In the genomic region with DNA sequence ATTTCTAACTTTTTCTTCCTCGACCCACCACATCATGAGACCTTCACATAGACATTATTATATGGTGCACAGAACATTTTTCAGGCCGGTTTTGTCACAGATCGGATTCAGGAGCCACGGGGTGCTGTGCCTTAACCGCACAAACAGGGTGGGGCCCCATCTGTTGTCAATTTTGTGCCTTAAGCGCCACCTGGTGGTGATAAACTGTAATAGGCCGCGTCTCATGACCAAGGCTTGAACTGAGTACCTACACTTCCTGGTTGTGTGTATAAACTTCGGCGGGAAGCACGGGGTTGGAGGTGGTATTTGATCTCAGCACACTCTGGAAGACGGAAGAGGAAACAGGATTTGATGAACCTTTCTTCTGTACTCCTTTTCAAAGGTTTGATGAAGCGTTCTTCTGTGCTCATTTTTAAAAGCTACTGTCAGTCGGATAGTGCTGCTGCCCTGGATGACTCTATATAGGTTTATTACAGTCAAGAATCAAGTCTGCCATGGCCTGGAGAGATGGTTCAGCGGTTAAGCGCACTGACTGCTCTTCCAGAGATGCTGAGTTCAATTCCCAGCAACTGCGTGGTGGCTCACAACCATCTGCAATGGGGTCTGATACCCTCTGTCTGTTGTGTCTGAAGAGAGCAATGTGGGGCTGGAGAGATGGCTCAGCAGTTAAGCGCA, we compare ENCODE assay signal across 8 mouse cellular contexts. TPM values are rescaled to one million over a fixed set of nuclear protein-coding genes. Genes with fewer than 3 reads are reported as not detected.
DNase-seq lines count a peak whose midpoint lies in the region; ATAC-seq lines count a peak whose summit lies in the region.

No protein-coding gene starts in this region.

- peak; percentile 96 for ATAC-seq in inflammation-experienced regulatory T-cells, adult 6 months
- peak; percentile 97 for ATAC-seq in megakaryocyte progenitor cell, adult 5-6 weeks (replicated peaks; ENCODE audit: poor library complexity)

- intact Hi-C loops in gastrocnemius, postnatal 14 days (cut with DNase I; ENCODE audit: low total_unique reads), result no loop called here
- intact Hi-C loops in left cerebral cortex, postnatal 10 days (cut with DNase I), result no loop called here

- peak; percentile 81 for DNase-seq in adrenal gland, adult 18-20 months (ENCODE audit: low spot score in 2 of 2)
- peak; percentile 97 for DNase-seq in embryo, embryonic 10.5 days (ENCODE audit: low spot score)
- peak; percentile 86 for DNase-seq in gastrocnemius, postnatal 14 days
- DNase-seq in left cerebral cortex, postnatal 10 days (ENCODE audit: extremely low spot score in 1 of 2, low spot score in 2 of 2), result peak; percentile 88
- peak; percentile 90 to 91 for DNase-seq in right cerebral cortex, postnatal 10 days (ENCODE audit: low spot score in 2 of 2)
- DNase-seq in urinary bladder, postnatal 36 days (ENCODE audit: low spot score in 2 of 2), result peak; percentile 85 to 90

RNA-seq across cellular contexts. Expression of a gene that starts 10.7 kb away (rescaled TPM):
- 10 to 100 TPM; 23.6 to 39.0 TPM for total RNA-seq in adrenal gland, adult 18-20 months (2021)
- total RNA-seq in gastrocnemius, postnatal 14 days (2021), result 10 to 100 TPM; 21.6 to 24.0 TPM
- polyA plus RNA-seq in inflammation-experienced regulatory T-cells, adult 6 months (2017; shearing (Covaris generic)), result 10 to 100 TPM; 68.4 to 89.7 (median 70.4) TPM
- total RNA-seq in left cerebral cortex, postnatal 10 days (2021), result 1 to 10 TPM; 8.9 to 9.3 TPM
- 41.2 and 48.4 TPM in 2 replicates for total RNA-seq in megakaryocyte progenitor cell, adult 5-6 weeks (2015)
- total RNA-seq in megakaryocyte progenitor cell, adult 5-6 weeks (2017), result 77.6 and 85.1 TPM in 2 replicates

RNA-seq across cellular contexts. Expression of a gene that starts 11.2 kb away (rescaled TPM):
- total RNA-seq in adrenal gland, adult 18-20 months (2021), result 10 to 100 TPM; 14.5 TPM
- total RNA-seq in gastrocnemius, postnatal 14 days (2021), result 1 to 10 TPM; 5.0 to 6.4 TPM
- 1 to 10 TPM; 5.6 to 9.2 (median 6.0) TPM for polyA plus RNA-seq in inflammation-experienced regulatory T-cells, adult 6 months (2017; shearing (Covaris generic))
- total RNA-seq in left cerebral cortex, postnatal 10 days (2021), result 10 to 100 TPM; 10.8 to 10.9 TPM
- 5.9 and 6.7 TPM in 2 replicates for total RNA-seq in megakaryocyte progenitor cell, adult 5-6 weeks (2015)
- 10.2 and 13.3 TPM in 2 replicates for total RNA-seq in megakaryocyte progenitor cell, adult 5-6 weeks (2017)

RNA-seq across cellular contexts. Expression of a gene that starts 12.7 kb away (rescaled TPM):
- total RNA-seq in adrenal gland, adult 18-20 months (2021), result 1,000 to 10,000 TPM; 2,692 to 2,714 TPM
- total RNA-seq in gastrocnemius, postnatal 14 days (2021), result 1,000 to 10,000 TPM; 1,413 to 1,625 TPM
- 1,000 to 10,000 TPM; 5,582 to 7,160 (median 6,033) TPM for polyA plus RNA-seq in inflammation-experienced regulatory T-cells, adult 6 months (2017; shearing (Covaris generic))
- total RNA-seq in left cerebral cortex, postnatal 10 days (2021), result 1,000 to 10,000 TPM; 2,483 to 2,553 TPM
- 3,654 and 3,864 TPM in 2 replicates for total RNA-seq in megakaryocyte progenitor cell, adult 5-6 weeks (2015)
- 3,114 and 3,805 TPM in 2 replicates for total RNA-seq in megakaryocyte progenitor cell, adult 5-6 weeks (2017)

RNA-seq across cellular contexts. Expression of a gene that starts 29.4 kb away (rescaled TPM):
- total RNA-seq in adrenal gland, adult 18-20 months (2021), result 10 to 100 TPM; 72.6 to 85.2 TPM
- total RNA-seq in gastrocnemius, postnatal 14 days (2021), result 10 to 100 TPM; 50.2 to 54.0 TPM
- polyA plus RNA-seq in inflammation-experienced regulatory T-cells, adult 6 months (2017; shearing (Covaris generic)), result 100 to 1,000 TPM; 110 to 145 (median 137) TPM
- 10 to 100 TPM; 80.0 to 83.7 TPM for total RNA-seq in left cerebral cortex, postnatal 10 days (2021)
- total RNA-seq in megakaryocyte progenitor cell, adult 5-6 weeks (2015), result 504 and 526 TPM in 2 replicates
- 351 and 437 TPM in 2 replicates for total RNA-seq in megakaryocyte progenitor cell, adult 5-6 weeks (2017)

RNA-seq across cellular contexts. Expression of a gene that starts 37.9 kb away (rescaled TPM):
- 10 to 100 TPM in 1 of 2 experiments, 1 to 10 TPM in 1; 5.3 to 11.6 TPM for total RNA-seq in adrenal gland, adult 18-20 months (2021)
- 100 to 1,000 TPM in 1 of 2 experiments, 10 to 100 TPM in 1; 54.6 to 180 TPM for total RNA-seq in gastrocnemius, postnatal 14 days (2021)
- 1 to 10 TPM; 2.7 to 4.6 (median 4.5) TPM for polyA plus RNA-seq in inflammation-experienced regulatory T-cells, adult 6 months (2017; shearing (Covaris generic))
- total RNA-seq in left cerebral cortex, postnatal 10 days (2021), result 10 to 100 TPM; 30.9 to 34.1 TPM
- 7.6 and 7.8 TPM in 2 replicates for total RNA-seq in megakaryocyte progenitor cell, adult 5-6 weeks (2015)
- 0.64 and 1.7 TPM in 2 replicates for total RNA-seq in megakaryocyte progenitor cell, adult 5-6 weeks (2017)

Comparison
In these comparisons a context has a peak if more than half of its experiments do, and no peak if none do; other contexts are left out.
1. Peak in every context shown above with its lines: DNase-seq and ATAC-seq.